ENCODE assay signal across 8 mouse cellular contexts in genomic region chr1:133694876-133695275, GRCm38 (mm10). TPM values are rescaled to one million over a fixed set of nuclear protein-coding genes. Genes with fewer than 3 reads are reported as not detected.
DNase-seq lines count a peak whose midpoint lies in the region; ATAC-seq and TF ChIP-seq lines count a peak whose summit lies in the region.

No protein-coding gene starts in this region.

- no peaks in the 10 kb centered on the region for H3K36me3 ChIP-seq in heart, embryonic 14.5 days (ENCODE audit: control insufficient read depth, insufficient read depth, low read length)
- no peaks in the 10 kb centered on the region for H3K36me3 ChIP-seq in liver, embryonic 13.5 days
- no peaks in the 10 kb centered on the region for H3K36me3 ChIP-seq in stomach, embryonic 15.5 days

- intact Hi-C loops in left cerebral cortex, postnatal 25 days (cut with DNase I): no loop called here

- no peak overlapping the region for H3K9ac ChIP-seq in heart, embryonic 14.5 days (ENCODE audit: low read length)
- H3K9ac ChIP-seq in liver, embryonic 13.5 days: no peak overlapping the region; the same call in 1 of the 2 replicates
- no peak overlapping the region for H3K9ac ChIP-seq in stomach, embryonic 15.5 days

- no peak overlapping the region for H3K4me3 ChIP-seq in lung, adult 2 months (replicated peaks; ENCODE audit: extremely low read depth, low read depth, low read length)
- H3K4me3 ChIP-seq in heart, embryonic 14.5 days (ENCODE audit: control insufficient read depth in 1 of 2, insufficient read depth in 1 of 2, low read depth in 1 of 2, low read length in 2 of 2): no peak overlapping the region
- no peak overlapping the region for H3K4me3 ChIP-seq in liver, embryonic 13.5 days (replicated peaks)
- no peak overlapping the region for H3K4me3 ChIP-seq in stomach, embryonic 15.5 days (replicated peaks)

- TF ChIP-seq CTCF in lung, adult 2 months (IDR thresholded peaks at IDR 0.05; ENCODE audit: insufficient read depth, low read length): no peak

- peaks cover 5% of the 10 kb centered on the region; the same call in 1 of the 2 replicates for H3K4me1 ChIP-seq in lung, adult 2 months (ENCODE audit: control insufficient read depth, insufficient read depth, low read length)
- peaks cover 33 to 39% of the 10 kb centered on the region in 2 experiments for H3K4me1 ChIP-seq in heart, embryonic 14.5 days (ENCODE audit: control insufficient read depth in 2 of 2, insufficient read depth in 2 of 2, low read length in 2 of 2)
- H3K4me1 ChIP-seq in liver, embryonic 13.5 days (replicated peaks): peaks cover 32% of the 10 kb centered on the region
- H3K4me1 ChIP-seq in stomach, embryonic 15.5 days: peaks cover 23% of the 10 kb centered on the region

- 55% methylated on average over 1 of the region's 1 CpGs for WGBS in lung, adult 2 months
- WGBS in heart, embryonic 14.5 days: 73% methylated on average over 1 of the region's 1 CpGs
- WGBS in liver, embryonic 13.5 days (ENCODE audit: insufficient replicate concordance): 32% methylated on average over 1 of the region's 1 CpGs
- WGBS in stomach, embryonic 15.5 days: 90% methylated on average over 1 of the region's 1 CpGs

- peak; percentile 29 to 40 for DNase-seq in lung, adult 18-20 months
- no peak for DNase-seq in lung, adult 2 months
- no peak for DNase-seq in liver, embryonic 13.5 days
- no peak for DNase-seq in layer of hippocampus, postnatal 25 days (ENCODE audit: extremely low spot score in 1 of 2, low spot score in 1 of 2)
- DNase-seq in left cerebral cortex, postnatal 25 days (ENCODE audit: low spot score in 2 of 2): no peak
- DNase-seq in urinary bladder, postnatal 14 days (ENCODE audit: low spot score): no peak

- no peaks in the 10 kb centered on the region for H3K9me3 ChIP-seq in heart, embryonic 14.5 days (ENCODE audit: control insufficient read depth, low read length)
- no peaks in the 10 kb centered on the region for H3K9me3 ChIP-seq in liver, embryonic 13.5 days (replicated peaks)
- H3K9me3 ChIP-seq in stomach, embryonic 15.5 days: no peaks in the 10 kb centered on the region

- TF ChIP-seq POLR2A in lung, adult 2 months (IDR thresholded peaks at IDR 0.05; ENCODE audit: borderline replicate concordance, extremely low read depth, low read depth, low read length): no peak

- H3K4me2 ChIP-seq in heart, embryonic 14.5 days (ENCODE audit: low read length): no peak overlapping the region
- H3K4me2 ChIP-seq in liver, embryonic 13.5 days: no peak overlapping the region
- H3K4me2 ChIP-seq in stomach, embryonic 15.5 days: no peak overlapping the region

- no peak for ATAC-seq in heart, embryonic 14.5 days (ENCODE audit: insufficient number of reproducible peaks, insufficient read depth, low FRiP score, low read depth)
- peak; percentile 39 for ATAC-seq in liver, embryonic 13.5 days (ENCODE audit: low read depth)
- no peak for ATAC-seq in stomach, embryonic 15.5 days (ENCODE audit: insufficient read depth, low FRiP score, low read depth)

- H3K27ac ChIP-seq in heart, embryonic 14.5 days (replicated peaks in 1 of 2; ENCODE audit: control insufficient read depth in 1 of 2, insufficient read depth in 1 of 2, low read depth in 2 of 2, low read length in 2 of 2): peak overlapping the region; percentile 91 to 97
- H3K27ac ChIP-seq in liver, embryonic 13.5 days: peak overlapping the region; percentile 51
- peak overlapping the region; percentile 86 for H3K27ac ChIP-seq in stomach, embryonic 15.5 days

- no peaks in the 10 kb centered on the region for H3K27me3 ChIP-seq in heart, embryonic 14.5 days (ENCODE audit: control insufficient read depth, insufficient read depth, low read length)
- H3K27me3 ChIP-seq in liver, embryonic 13.5 days: no peaks in the 10 kb centered on the region
- no peaks in the 10 kb centered on the region for H3K27me3 ChIP-seq in stomach, embryonic 15.5 days (replicated peaks)

RNA-seq across cellular contexts. Expression of gene Lax1, which starts 5.0 kb away (rescaled TPM):
- 1.6 and 2.5 TPM in 2 replicates for polyA plus RNA-seq in lung, adult 2 months (2012; rRNA removed)
- 0.44 and 0.45 TPM in 2 replicates for polyA plus RNA-seq in heart, embryonic 14.5 days (2014; fragmentation: Nextera tagmentation; extraction: Ambion mirVana)
- polyA plus RNA-seq in liver, embryonic 13.5 days (2015; fragmentation: Nextera tagmentation; extraction: Ambion mirVana): 0.28 and 0.65 TPM in 2 replicates
- 0.58 and 0.66 TPM in 2 replicates for polyA plus RNA-seq in stomach, embryonic 15.5 days (2015; fragmentation: Nextera tagmentation; extraction: Ambion mirVana)
- total RNA-seq in layer of hippocampus, postnatal 25 days (2021): under 1 TPM in 1 of 2 experiments, not detected in 1; 0.16 TPM
- total RNA-seq in left cerebral cortex, postnatal 25 days (2021): under 1 TPM; 0.16 to 0.41 TPM

RNA-seq across cellular contexts. Expression of gene Gm38394, which starts 33.8 kb away (rescaled TPM):
- 3.4 and 5.3 TPM in 2 replicates for polyA plus RNA-seq in lung, adult 2 months (2012; rRNA removed)
- 6.9 and 8.0 TPM in 2 replicates for polyA plus RNA-seq in heart, embryonic 14.5 days (2014; fragmentation: Nextera tagmentation; extraction: Ambion mirVana)
- 0.97 and 1.2 TPM in 2 replicates for polyA plus RNA-seq in liver, embryonic 13.5 days (2015; fragmentation: Nextera tagmentation; extraction: Ambion mirVana)
- polyA plus RNA-seq in stomach, embryonic 15.5 days (2015; fragmentation: Nextera tagmentation; extraction: Ambion mirVana): 5.4 and 5.7 TPM in 2 replicates
- total RNA-seq in layer of hippocampus, postnatal 25 days (2021): 10 to 100 TPM; 22.7 to 30.4 TPM
- 10 to 100 TPM; 21.6 to 32.3 TPM for total RNA-seq in left cerebral cortex, postnatal 25 days (2021)

RNA-seq across cellular contexts. Expression of gene Zbed6, which starts 34.2 kb away (rescaled TPM):
- 2.0 and 4.6 TPM in 2 replicates for polyA plus RNA-seq in lung, adult 2 months (2012; rRNA removed)
- polyA plus RNA-seq in heart, embryonic 14.5 days (2014; fragmentation: Nextera tagmentation; extraction: Ambion mirVana): not detected in 2 replicates
- not detected in 2 replicates for polyA plus RNA-seq in liver, embryonic 13.5 days (2015; fragmentation: Nextera tagmentation; extraction: Ambion mirVana)
- polyA plus RNA-seq in stomach, embryonic 15.5 days (2015; fragmentation: Nextera tagmentation; extraction: Ambion mirVana): not detected in 2 replicates
- 1 to 10 TPM; 6.0 to 6.6 TPM for total RNA-seq in layer of hippocampus, postnatal 25 days (2021)
- 1 to 10 TPM; 4.8 to 9.0 TPM for total RNA-seq in left cerebral cortex, postnatal 25 days (2021)

Comparison
In these comparisons a context has a peak if more than half of its experiments do, and no peak if none do; other contexts are left out.
1. DNase-seq: peak in lung, adult 18-20 months (2 of 2); none in lung, adult 2 months (single experiment), liver, embryonic 13.5 days (single experiment), layer of hippocampus, postnatal 25 days (0 of 2), left cerebral cortex, postnatal 25 days (0 of 2) and urinary bladder, postnatal 14 days (single experiment).
2. Peak in every context shown above with its lines, with median percentiles within 50 percentile points of each other: H3K27ac ChIP-seq.